Mouse (Mus musculus): Measurements from ENCODE around the gene Shtn1.
A peak's percentile ranks its signal among the peaks of the same experiment; 100 is the strongest.

Shtn1 gene

GRCm38 (mm10) chr19:59052053-59052452 lies 23.8 kb downstream of the Shtn1 start:
- DNase-seq (ENCODE audit: low spot score) = no peak

- no peak for DNase-seq (ENCODE audit: low spot score)
Measured at GRCm38 (mm10) chr19:59051622-59052021, 24.3 kb downstream of the Shtn1 start.

- DNase-seq (ENCODE audit: low spot score) = no peak
Measured at GRCm38 (mm10) chr19:59048852-59049251, 27.0 kb downstream of the Shtn1 start.

- DNase-seq (ENCODE audit: low spot score) = no peak
Measured at GRCm38 (mm10) chr19:59047511-59047910, 28.4 kb downstream of the Shtn1 start.

- DNase-seq (ENCODE audit: low spot score) = no peak
Measured at GRCm38 (mm10) chr19:59041086-59041485, 34.8 kb downstream of the Shtn1 start.

- no peak for DNase-seq (ENCODE audit: low spot score)
Measured at GRCm38 (mm10) chr19:59038793-59039192, 37.1 kb downstream of the Shtn1 start.

- DNase-seq (ENCODE audit: low spot score) = no peak
Measured at GRCm38 (mm10) chr19:59036811-59037210, 39.1 kb downstream of the Shtn1 start.

GRCm38 (mm10) chr19:59033241-59033640 lies 42.7 kb downstream of the Shtn1 start:
- DNase-seq (ENCODE audit: low spot score) = no peak

- no peak for DNase-seq (ENCODE audit: low spot score)
Measured at GRCm38 (mm10) chr19:59030221-59030620, 45.7 kb downstream of the Shtn1 start.

GRCm38 (mm10) chr19:59029011-59029410 lies 46.9 kb downstream of the Shtn1 start:
- DNase-seq (ENCODE audit: low spot score) = no peak

GRCm38 (mm10) chr19:59028130-59028529 lies 47.8 kb downstream of the Shtn1 start:
- DNase-seq (ENCODE audit: low spot score) = no peak

GRCm38 (mm10) chr19:59023876-59024275 lies 52.0 kb downstream of the Shtn1 start:
- DNase-seq (ENCODE audit: low spot score) = no peak

- DNase-seq (ENCODE audit: low spot score) = no peak
Measured at GRCm38 (mm10) chr19:59021644-59022043, 54.3 kb downstream of the Shtn1 start.

GRCm38 (mm10) chr19:59010802-59011201 lies 65.1 kb downstream of the Shtn1 start:
- no peak for DNase-seq (ENCODE audit: low spot score)

GRCm38 (mm10) chr19:59006577-59007340 lies 69.1 kb downstream of the Shtn1 start:
- DNase-seq (ENCODE audit: low spot score) = no peak

GRCm38 (mm10) chr19:59002827-59003226 lies 73.1 kb downstream of the Shtn1 start:
- no peak for DNase-seq (ENCODE audit: low spot score)

GRCm38 (mm10) chr19:58981571-58981970 lies 94.3 kb downstream of the Shtn1 start:
- no peak for DNase-seq (ENCODE audit: low spot score)

- DNase-seq (ENCODE audit: low spot score) = no peak
Measured at GRCm38 (mm10) chr19:58980056-58980440, 95.9 kb downstream of the Shtn1 start.

- DNase-seq (ENCODE audit: low spot score) = peak; percentile 18
Measured at GRCm38 (mm10) chr19:58979436-58980055, 96.4 kb downstream of the Shtn1 start.

GRCm38 (mm10) chr19:58978401-58979171 lies 97.3 kb downstream of the Shtn1 start:
- no peak for DNase-seq (ENCODE audit: low spot score)

GRCm38 (mm10) chr19:58975216-58975863 lies 100.6 kb downstream of the Shtn1 start:
- no peak for DNase-seq (ENCODE audit: low spot score)

- DNase-seq (ENCODE audit: low spot score) = no peak
Measured at GRCm38 (mm10) chr19:58974126-58974525, 101.8 kb downstream of the Shtn1 start.

Measured in ovary, postnatal 14 days (tissue).